Mouse (Mus musculus) liver, embryonic 14.5 days (tissue): ENCODE data around the gene Gpr45. TPM values are rescaled to one million over a fixed set of nuclear protein-coding genes. Genes with fewer than 3 reads are reported as not detected.

ENCODE experiments used
- ATAC-seq: fragments of 200-750 bp; cut with Nextera tagmentation; 2 replicates; pipeline ENCODE4 v1.8.0; 2017; ENCODE audit warnings: moderate number of reproducible peaks, mild to moderate bottlenecking, moderate library complexity; ENCODE audit not compliant: insufficient read depth
- DNase-seq, 3 experiments: peaks; one replicate each; pipeline ENCODE4 v3.0.0-alpha.2; 2012 to 2013; ENCODE audit warnings: low read depth in 3 of 3, low spot score in 3 of 3
- H3K27ac ChIP-seq: fragments of 300-500 bp; sonication (generic); 2 replicates; pipeline ENCODE4 v1.5.1; 2014; ENCODE audit warnings: moderate library complexity, mild to moderate bottlenecking, control low read depth, inconsistent platforms
- H3K27me3 ChIP-seq: fragments of 300-500 bp; sonication (generic); 2 replicates; pipeline ENCODE4 v1.6.1; 2014; ENCODE audit warnings: mild to moderate bottlenecking, low read length, moderate library complexity; ENCODE audit not compliant: control insufficient read depth, insufficient read depth
- H3K36me3 ChIP-seq: fragments of 300-500 bp; sonication (generic); replicated peaks from 2 replicates; pipeline ENCODE4 v1.6.1; 2014; ENCODE audit warnings: low read depth; ENCODE audit not compliant: control insufficient read depth, insufficient read depth
- H3K4me1 ChIP-seq, 2 experiments: fragments of 200-500 bp in 1 of 2; fragments of 300-500 bp in 1 of 2; sonication (generic) in 1 of 2; replicated peaks; 2 replicates each; pipeline ENCODE4 v1.6.1; 2012 to 2014; ENCODE audit warnings: antibody characterized with exemption in 1 of 2, inconsistent platforms in 1 of 2, low read length in 1 of 2; ENCODE audit not compliant: control insufficient read depth in 2 of 2, insufficient read depth in 2 of 2
- H3K4me2 ChIP-seq: fragments of 300-500 bp; sonication (generic); 2 replicates; pipeline ENCODE4 v1.6.1; 2014; ENCODE audit warnings: low read depth, mild to moderate bottlenecking, control low read depth, moderate library complexity
- H3K4me3 ChIP-seq, 2 experiments: fragments of 200-500 bp in 1 of 2; fragments of 300-500 bp in 1 of 2; sonication (generic) in 1 of 2; 2 replicates each; pipeline ENCODE4 v1.5.1; 2012 to 2014; ENCODE audit warnings: low read depth in 2 of 2, low read length in 2 of 2, mild to moderate bottlenecking in 2 of 2, control low read depth in 1 of 2, inconsistent platforms in 1 of 2, moderate library complexity in 1 of 2; ENCODE audit not compliant: insufficient read depth in 1 of 2
- H3K9ac ChIP-seq: fragments of 300-500 bp; sonication (generic); replicated peaks from 2 replicates; pipeline ENCODE4 v1.6.1; 2014; ENCODE audit warnings: mild to moderate bottlenecking, control low read depth, moderate library complexity
- H3K9me3 ChIP-seq: fragments of 300-500 bp; sonication (generic); 2 replicates; pipeline ENCODE4 v1.6.1; 2016; ENCODE audit warnings: low read length, mixed read lengths; ENCODE audit not compliant: control insufficient read depth
- CTCF ChIP-seq: IDR thresholded peaks from 2 replicates; pipeline ENCODE4 v1.5.1; 2016; ENCODE audit warnings: antibody characterized with exemption, low read depth, control low read depth
- EP300 ChIP-seq: IDR thresholded peaks from 2 replicates; pipeline ENCODE4 v1.6.1; 2016; ENCODE audit warnings: antibody characterized with exemption, low read depth
- WGBS: fragments of 180-500 bp; shearing (Covaris S2); extraction: QIAGEN DNeasy Blood & Tissue Kit; methylation state at CpG from one replicate; pipeline ENCODE4 v1.1.7; 2014; ENCODE audit not compliant: insufficient replicate concordance; 5-methylcytosine and 5-hydroxymethylcytosine counted together
- microRNA-seq: library from miRNA; unstranded; fragments of <30 nt; microRNA quantifications from one replicate; pipeline ENCODE4, GENCODE M21; 2016
- polyA plus RNA-seq, 2 experiments: library from polyadenylated mRNA; depleted of rRNA in 1 of 2; stranded (reverse) in 1 of 2; unstranded in 1 of 2; fragments of >200 nt; fragmentation: Nextera tagmentation in 1 of 2; extraction: Ambion mirVana in 1 of 2; gene quantifications; 2 replicates each; pipeline versions ENCODE4 v1.2.1 to v1.2.3; 2012 to 2014

Gpr45 gene
- polyA plus RNA-seq, 2 experiments, result 0.07 to 0.24 TPM

GRCm38 (mm10) chr1:43074791-43075190, 122.1 kb downstream of the Gpr45 start:
- 92% methylated on average over 2 of the region's 2 CpGs for WGBS
- H3K4me1 ChIP-seq, result no peaks in the 10 kb centered on the region; a peak in 1 of 4 replicates
- ATAC-seq, result no peak
- no peaks in the 10 kb centered on the region for H3K9me3 ChIP-seq
- H3K9ac ChIP-seq, result no peak overlapping the region
- DNase-seq, result no peak
- H3K4me3 ChIP-seq, result no peak overlapping the region
- no peak overlapping the region for H3K27ac ChIP-seq
- H3K27me3 ChIP-seq, result no peaks in the 10 kb centered on the region
- H3K36me3 ChIP-seq, result no peaks in the 10 kb centered on the region
- H3K4me2 ChIP-seq, result no peak overlapping the region
- TF ChIP-seq EP300 (no peak), CTCF (no peak)

DNA sequence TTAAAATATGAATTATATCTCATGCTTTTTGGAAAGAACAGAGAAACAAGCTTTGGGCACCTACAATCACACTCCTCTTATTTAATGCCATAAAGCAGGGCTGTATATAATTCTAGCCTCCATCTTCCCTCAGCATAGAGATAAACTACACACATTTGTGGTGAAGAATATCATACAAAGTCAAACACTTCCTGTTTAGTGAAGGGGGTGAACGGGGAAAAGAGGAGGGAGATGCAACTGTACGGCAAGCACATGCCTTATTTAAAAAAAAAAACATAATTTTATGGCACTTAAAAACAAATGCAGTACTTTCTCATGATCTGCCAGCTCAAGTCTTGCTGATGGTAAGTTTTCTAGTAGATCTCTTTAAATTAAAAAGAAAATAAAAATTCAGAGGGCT, 125.5 kb downstream of the Gpr45 start:
- ATAC-seq, result no peak
- WGBS, result 36% methylated on average over 2 of the region's 2 CpGs

GRCm38 (mm10) chr1:43082946-43083345, 130.3 kb downstream of the Gpr45 start:
- Histone ChIP-seq H3K27me3 (no peaks in the 10 kb centered on the region), H3K9ac (no peak overlapping the region), H3K4me1 (no peaks in the 10 kb centered on the region), H3K9me3 (no peaks in the 10 kb centered on the region), H3K27ac (no peak overlapping the region), H3K4me2 (no peak overlapping the region), H3K36me3 (no peaks in the 10 kb centered on the region), H3K4me3 (no peak overlapping the region)
- WGBS, result 64% methylated on average over 5 of the region's 5 CpGs
- DNase-seq, result no peak
- no peak for ATAC-seq
- TF ChIP-seq EP300 (no peak), CTCF (no peak)

More for the DNA sequence above, 125.5 kb downstream of the Gpr45 start:
- H3K9me3 ChIP-seq, result no peaks in the 10 kb centered on the region
- H3K27me3 ChIP-seq, result no peaks in the 10 kb centered on the region
- H3K4me2 ChIP-seq, result no peak overlapping the region
- TF ChIP-seq CTCF (no peak), EP300 (no peak)
- H3K27ac ChIP-seq, result no peak overlapping the region
- no peaks in the 10 kb centered on the region for H3K4me1 ChIP-seq
- no peak for DNase-seq
- H3K36me3 ChIP-seq, result no peaks in the 10 kb centered on the region
- no peak overlapping the region for H3K9ac ChIP-seq
- H3K4me3 ChIP-seq, result no peak overlapping the region

Small RNA genes within 50 kb of the gene (microRNA-seq; reads per million reads assigned to microRNA genes)
- not detected for gene Gm24001

Other genes starting within 250 kb of the Gpr45 start
- 13.4 and 22.0 TPM in 2 replicates for gene Mrps9, start 101.6 kb upstream of the Gpr45 start, polyA plus RNA-seq (2012; rRNA removed)
- gene Mrps9, start 101.6 kb upstream of the Gpr45 start, polyA plus RNA-seq (2014; fragmentation: Nextera tagmentation; extraction: Ambion mirVana), result 26.0 and 26.3 TPM in 2 replicates
- 4.2 and 4.7 TPM in 2 replicates for gene Tgfbrap1, start 145.8 kb downstream of the Gpr45 start, polyA plus RNA-seq (2012; rRNA removed)
- 2.7 and 3.6 TPM in 2 replicates for gene Tgfbrap1, start 145.8 kb downstream of the Gpr45 start, polyA plus RNA-seq (2014; fragmentation: Nextera tagmentation; extraction: Ambion mirVana)
- gene AI597479, start 145.8 kb downstream of the Gpr45 start, polyA plus RNA-seq (2012; rRNA removed), result 3.5 and 4.7 TPM in 2 replicates
- gene AI597479, start 145.8 kb downstream of the Gpr45 start, polyA plus RNA-seq (2014; fragmentation: Nextera tagmentation; extraction: Ambion mirVana), result 6.0 and 8.0 TPM in 2 replicates
- gene Fhl2, start 244.1 kb downstream of the Gpr45 start, polyA plus RNA-seq (2012; rRNA removed), result 2.0 and 2.3 TPM in 2 replicates
- gene Fhl2, start 244.1 kb downstream of the Gpr45 start, polyA plus RNA-seq (2014; fragmentation: Nextera tagmentation; extraction: Ambion mirVana), result 1.8 and 2.9 TPM in 2 replicates